Mouse (Mus musculus): Measurements from ENCODE around the gene Cyp2t4.

DNA sequence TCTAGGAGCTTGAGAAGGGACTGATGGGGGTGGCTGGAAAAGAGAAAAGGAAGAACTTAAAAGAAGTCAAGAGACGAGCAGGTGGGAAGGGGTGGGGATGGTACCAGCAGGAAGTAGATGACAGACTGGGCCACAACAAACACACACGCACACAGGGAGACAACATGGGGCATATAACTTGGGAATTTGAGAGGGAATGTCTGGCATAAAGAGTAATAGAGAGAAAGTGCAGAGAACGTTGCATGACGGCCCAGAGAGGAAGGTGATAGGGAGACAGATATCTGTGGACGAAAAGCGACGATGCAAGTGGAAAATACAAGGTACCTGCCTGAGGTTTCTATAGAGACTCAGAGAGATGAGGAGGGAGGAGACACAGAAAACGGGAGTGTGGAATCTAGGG, 12.2 kb downstream of the Cyp2t4 start:
- no peak for TF ChIP-seq CTCF (IDR thresholded peaks at IDR 0.05; ENCODE audit: low read depth, low read length)
- TF ChIP-seq POLR2A (IDR thresholded peaks at IDR 0.05; ENCODE audit: extremely low read depth, insufficient read depth, low read length) = no peak
